Mouse (Mus musculus): Measurements from ENCODE around the gene Pax1.

DNA sequence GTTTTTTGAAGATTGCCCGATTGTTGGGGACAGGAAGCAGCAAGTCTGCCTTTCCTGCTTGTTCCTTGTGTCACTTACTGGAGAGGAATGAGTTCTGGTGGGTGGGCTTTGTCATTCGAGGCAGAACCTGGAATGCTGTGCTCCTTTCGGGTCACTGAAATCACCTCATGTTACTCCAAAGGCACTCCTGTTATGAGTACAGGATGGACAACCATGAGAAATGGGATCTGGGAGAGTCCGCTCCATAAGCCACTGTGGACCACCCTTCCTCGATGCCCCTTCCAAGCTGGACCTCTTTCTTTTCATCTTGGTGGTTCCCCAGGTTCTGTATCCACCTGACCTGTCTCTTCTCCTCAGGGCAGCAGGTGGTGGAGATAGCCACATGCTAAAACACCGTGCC, 2.5 kb downstream of the Pax1 start:
- TF ChIP-seq POLR2A (IDR thresholded peaks at IDR 0.05; ENCODE audit: low read depth, low read length) (no peak), CTCF (IDR thresholded peaks at IDR 0.05; ENCODE audit: extremely low read depth, insufficient read length, insufficient replicate concordance, low read depth, low read length) (no peak)
